Mouse (Mus musculus) olfactory bulb, adult 2 months (tissue): ENCODE results near the gene Clic5. TPM values are rescaled to one million over a fixed set of nuclear protein-coding genes. Genes with fewer than 3 reads are reported as not detected.

ENCODE experiments used
- H3K27ac ChIP-seq: fragments of 200-500 bp; 2 replicates; pipeline ENCODE4 v1.5.1; 2012; ENCODE audit warnings: low read depth, low read length; ENCODE audit not compliant: insufficient read depth
- H3K4me1 ChIP-seq: fragments of 200-500 bp; 2 replicates; pipeline ENCODE4 v1.6.1; 2012; ENCODE audit warnings: low read length; ENCODE audit not compliant: control insufficient read depth, insufficient read depth
- H3K4me3 ChIP-seq: fragments of 200-500 bp; 2 replicates; pipeline ENCODE4 v1.5.1; 2012; ENCODE audit warnings: mild to moderate bottlenecking, low read depth, low read length, moderate library complexity; ENCODE audit not compliant: insufficient read depth
- CTCF ChIP-seq: fragments of 200-500 bp; IDR thresholded peaks from 2 replicates; pipeline ENCODE4 v1.5.1; 2012; ENCODE audit warnings: low read depth, mild to moderate bottlenecking, low read length, moderate library complexity; ENCODE audit not compliant: insufficient read depth
- POLR2A ChIP-seq: fragments of 200-500 bp; IDR thresholded peaks from 2 replicates; pipeline ENCODE4 v1.6.1; 2012; ENCODE audit warnings: mild to moderate bottlenecking, low read depth, low read length, moderate library complexity; ENCODE audit not compliant: insufficient read depth
- WGBS: fragments of 180-500 bp; shearing (Covaris S2); methylation state at CpG from one replicate; pipeline ENCODE4 v1.1.7; 2018; 5-methylcytosine and 5-hydroxymethylcytosine counted together
- polyA plus RNA-seq: library from polyadenylated mRNA; stranded (reverse); fragments of >200 nt; gene quantifications from 2 replicates; pipeline ENCODE4 v1.2.4, GENCODE M21; 2012; ENCODE audit warnings: low replicate concordance; ENCODE audit not compliant: missing spikeins, insufficient read depth, insufficient read length

Clic5 gene
- polyA plus RNA-seq, 1 experiment = not detected

GRCm38 (mm10) chr17:44246153-44246700 lies 57.8 kb downstream of the Clic5 start:
- TF ChIP-seq POLR2A (no peak), CTCF (no peak)
- Histone ChIP-seq H3K27ac (no peak overlapping the region), H3K4me3 (no peak overlapping the region), H3K4me1 (0 out of 2 replicates have a peak, but pooled peaks cover 3% of the 10 kb centered on the region)
- WGBS = 72% methylated on average over 9 of the region's 9 CpGs

GRCm38 (mm10) chr17:44249544-44249943 lies 61.2 kb downstream of the Clic5 start:
- no peak for TF ChIP-seq POLR2A
- TF ChIP-seq CTCF = no peak
- no peak overlapping the region for H3K27ac ChIP-seq
- 82% methylated on average over 4 of the region's 4 CpGs for WGBS
- H3K4me1 ChIP-seq = 0 out of 2 replicates have a peak, but pooled peaks cover 1% of the 10 kb centered on the region
- no peak overlapping the region for H3K4me3 ChIP-seq

- no peaks in the 10 kb centered on the region for H3K4me1 ChIP-seq
- WGBS = 81% methylated on average over 3 of the region's 3 CpGs
- no peak overlapping the region for H3K27ac ChIP-seq
- no peak for TF ChIP-seq CTCF
- TF ChIP-seq POLR2A = no peak
- no peak overlapping the region for H3K4me3 ChIP-seq
Observed at GRCm38 (mm10) chr17:44252653-44253052, 64.3 kb downstream of the Clic5 start.

GRCm38 (mm10) chr17:44254698-44255097 lies 66.3 kb downstream of the Clic5 start:
- 48% methylated on average over 8 of the region's 8 CpGs for WGBS
- H3K27ac ChIP-seq = no peak overlapping the region
- H3K4me1 ChIP-seq = no peaks in the 10 kb centered on the region
- TF ChIP-seq CTCF (no peak), POLR2A (no peak)
- H3K4me3 ChIP-seq = no peak overlapping the region

GRCm38 (mm10) chr17:44256583-44256982 lies 68.2 kb downstream of the Clic5 start:
- no peak overlapping the region for H3K27ac ChIP-seq
- TF ChIP-seq POLR2A = no peak
- TF ChIP-seq CTCF = peak; percentile 83
- H3K4me1 ChIP-seq = no peaks in the 10 kb centered on the region
- H3K4me3 ChIP-seq = no peak overlapping the region
- 8% methylated on average over 6 of the region's 6 CpGs for WGBS

GRCm38 (mm10) chr17:44259245-44259644 lies 70.9 kb downstream of the Clic5 start:
- Histone ChIP-seq H3K4me3 (no peak overlapping the region), H3K27ac (no peak overlapping the region), H3K4me1 (no peaks in the 10 kb centered on the region)
- TF ChIP-seq CTCF (no peak), POLR2A (no peak)
- 52% methylated on average over 6 of the region's 6 CpGs for WGBS

- Histone ChIP-seq H3K4me3 (no peak overlapping the region), H3K4me1 (no peaks in the 10 kb centered on the region), H3K27ac (no peak overlapping the region)
- WGBS = 31% methylated on average over 9 of the region's 15 CpGs
- no peak for TF ChIP-seq POLR2A
- peak; percentile 62 for TF ChIP-seq CTCF
Observed at GRCm38 (mm10) chr17:44261594-44262202, 73.3 kb downstream of the Clic5 start.

GRCm38 (mm10) chr17:44270043-44270442 lies 81.7 kb downstream of the Clic5 start:
- 94% methylated on average over 7 of the region's 7 CpGs for WGBS
- TF ChIP-seq POLR2A (no peak), CTCF (no peak)
- H3K27ac ChIP-seq = no peak overlapping the region
- H3K4me1 ChIP-seq = no peaks in the 10 kb centered on the region
- H3K4me3 ChIP-seq = no peak overlapping the region

GRCm38 (mm10) chr17:44271426-44271825 lies 83.0 kb downstream of the Clic5 start:
- WGBS = 88% methylated on average over 3 of the region's 3 CpGs
- no peak overlapping the region for H3K27ac ChIP-seq
- TF ChIP-seq CTCF (no peak), POLR2A (no peak)
- no peak overlapping the region for H3K4me3 ChIP-seq
- H3K4me1 ChIP-seq = no peaks in the 10 kb centered on the region
